Mouse (Mus musculus) T-helper 17 cell (primary cell): Measurements from ENCODE around the gene Sh2d4b.

ENCODE experiments used
- in situ Hi-C, 2 experiments: fragments of 300-600 bp; cut with MboI, MseI; formaldehyde crosslinking; loops; 1 replicate in 1 of 2; 2 replicates in 1 of 2; pipeline ENCODE4 v1.15.1; 2025; ENCODE audit warnings: high pct_unique_total_duplicates in 2 of 2

The Sh2d4b gene

GRCm38 (mm10) chr14:40893196-40893595 lies at the start of gene Sh2d4b:
Sh2d4b (minus strand) TSS chr14:40893266.
- in situ Hi-C loops: loop anchor here in 1 of 2 experiments (25.0 kb wide), 1 partner anchor 1356 kb away; no protein-coding TSS in a partner anchor

- in situ Hi-C loops: no loop called here
These were observed 49.4 kb upstream of the Sh2d4b start for GRCm38 (mm10) chr14:40942429-40942828.

DNA sequence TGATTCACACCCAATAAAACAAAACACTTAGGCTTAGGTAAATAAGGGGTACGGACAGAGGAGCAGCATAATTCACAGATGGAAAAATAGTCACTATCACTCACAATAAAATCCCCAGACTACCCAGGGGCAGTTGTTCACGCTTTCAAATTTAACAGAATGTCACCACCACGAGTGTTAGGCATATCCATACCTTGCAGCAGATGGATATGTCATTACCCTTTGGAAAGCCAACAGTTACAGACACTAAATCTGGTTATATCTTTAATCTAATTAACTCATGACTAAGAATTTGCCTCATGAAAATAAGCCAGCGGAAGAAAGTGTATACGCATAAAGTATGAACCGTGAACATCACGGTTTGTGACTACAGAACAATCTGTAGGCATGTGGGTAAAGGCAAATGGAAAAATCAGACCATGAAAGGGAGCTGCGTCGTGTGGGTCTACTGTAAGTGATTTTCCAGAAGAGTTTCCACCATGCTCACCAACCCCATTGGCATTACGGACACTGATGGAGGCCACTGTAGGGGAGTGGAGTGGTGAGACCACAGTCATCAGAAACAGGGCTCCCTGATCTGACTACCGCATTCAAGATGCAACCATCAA lies 45.4 kb upstream of the Sh2d4b start:
- in situ Hi-C loops: no loop called here

GRCm38 (mm10) chr14:40937052-40937451 lies 44.0 kb upstream of the Sh2d4b start:
- in situ Hi-C loops: no loop called here

GRCm38 (mm10) chr14:40935481-40935880 lies 42.4 kb upstream of the Sh2d4b start:
- in situ Hi-C loops: no loop called here

DNA sequence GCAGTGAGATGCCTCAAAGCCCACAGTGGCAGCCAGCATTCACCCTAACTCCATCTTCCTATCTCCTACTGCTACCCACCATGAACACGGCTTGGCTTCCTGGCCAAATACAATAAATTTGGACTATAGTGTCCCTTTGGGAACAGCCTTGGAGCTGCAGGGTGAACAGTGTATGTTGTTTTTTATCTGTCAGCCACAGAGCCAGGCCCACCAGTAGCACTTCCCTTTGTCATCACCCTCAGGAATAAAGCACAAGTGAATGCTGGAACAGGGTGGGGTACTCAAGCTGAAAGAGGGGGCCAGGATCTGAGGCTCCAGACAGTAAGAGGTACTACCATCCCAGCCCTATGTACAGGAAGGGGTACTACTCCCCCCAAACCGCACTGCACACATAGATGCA lies 42.0 kb upstream of the Sh2d4b start:
- in situ Hi-C loops: no loop called here

GRCm38 (mm10) chr14:40933328-40933727 lies 40.3 kb upstream of the Sh2d4b start:
- in situ Hi-C loops: no loop called here

DNA sequence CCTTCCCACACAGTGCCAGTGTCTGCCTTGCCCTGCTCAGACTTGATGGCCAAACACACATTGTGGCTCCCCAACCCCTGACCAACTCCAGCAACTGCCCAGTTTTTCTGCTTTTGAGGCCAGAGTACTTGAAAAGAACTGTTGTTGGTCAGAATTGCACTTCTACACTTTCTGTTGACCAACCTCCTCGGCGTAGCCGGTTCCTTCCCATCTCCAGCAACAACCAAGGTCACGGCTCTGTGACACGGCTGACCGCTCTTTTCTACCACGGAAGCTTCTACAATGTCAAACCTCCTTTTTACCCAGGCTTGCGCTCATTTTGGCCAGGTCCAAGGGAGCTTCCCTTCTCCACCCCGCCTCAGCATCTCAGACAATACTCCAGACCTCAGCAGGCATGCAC lies 39.2 kb upstream of the Sh2d4b start:
- in situ Hi-C loops: no loop called here

DNA sequence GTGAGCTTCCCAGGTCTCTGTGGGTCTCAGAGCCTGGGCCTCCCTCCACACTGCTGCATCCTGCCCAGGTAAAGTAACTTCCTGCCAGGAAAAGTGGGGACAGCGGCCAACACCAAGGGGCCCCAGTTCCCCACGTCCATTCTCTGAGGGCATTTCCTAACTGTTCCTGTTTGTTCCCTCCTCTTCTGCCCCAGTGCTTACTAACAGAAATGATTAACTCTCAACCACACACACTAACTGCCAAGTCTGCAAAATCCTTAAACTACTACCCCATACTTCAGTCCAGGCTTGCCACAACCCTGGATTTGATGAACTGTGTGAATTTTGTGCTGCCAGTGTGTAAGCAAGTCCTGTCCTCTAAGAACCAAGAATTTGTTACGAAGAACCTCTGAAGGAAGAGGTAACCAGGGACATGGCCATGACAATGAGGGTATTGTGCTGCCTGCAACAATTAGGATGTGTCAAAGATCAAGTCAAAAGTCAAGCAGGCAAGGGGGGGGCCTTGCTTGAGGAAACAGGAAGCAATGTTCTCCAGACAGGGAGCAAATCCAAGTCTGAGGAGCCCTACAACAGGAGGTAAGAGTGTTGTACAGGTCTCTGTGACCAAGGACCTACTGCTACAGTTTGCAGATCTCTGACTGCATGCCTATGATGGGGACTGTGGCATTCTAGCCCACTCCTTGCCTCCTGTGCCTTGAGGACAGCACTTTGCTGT lies 38.2 kb upstream of the Sh2d4b start:
- in situ Hi-C loops: no loop called here

GRCm38 (mm10) chr14:40929943-40930342 lies 36.9 kb upstream of the Sh2d4b start:
- in situ Hi-C loops: no loop called here

DNA sequence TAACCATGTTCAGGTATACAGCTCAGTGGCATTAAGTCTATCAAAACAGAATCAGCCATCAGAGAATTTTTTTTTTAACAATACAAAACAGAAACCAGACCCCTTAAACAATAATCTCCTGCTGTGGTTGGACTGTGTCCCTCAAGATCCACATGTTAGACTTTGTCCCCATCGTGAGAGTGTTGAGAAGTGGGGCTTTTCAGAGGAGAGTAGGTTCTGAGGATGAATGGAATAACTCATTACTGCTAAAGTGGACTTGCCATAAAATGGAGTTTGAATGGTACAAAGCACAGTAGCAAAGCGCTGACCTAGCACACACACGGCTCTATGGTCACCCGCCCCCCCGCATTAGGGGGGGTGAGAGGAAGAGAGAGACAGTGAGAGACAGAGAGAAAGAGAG lies 35.8 kb upstream of the Sh2d4b start:
- in situ Hi-C loops: no loop called here

DNA sequence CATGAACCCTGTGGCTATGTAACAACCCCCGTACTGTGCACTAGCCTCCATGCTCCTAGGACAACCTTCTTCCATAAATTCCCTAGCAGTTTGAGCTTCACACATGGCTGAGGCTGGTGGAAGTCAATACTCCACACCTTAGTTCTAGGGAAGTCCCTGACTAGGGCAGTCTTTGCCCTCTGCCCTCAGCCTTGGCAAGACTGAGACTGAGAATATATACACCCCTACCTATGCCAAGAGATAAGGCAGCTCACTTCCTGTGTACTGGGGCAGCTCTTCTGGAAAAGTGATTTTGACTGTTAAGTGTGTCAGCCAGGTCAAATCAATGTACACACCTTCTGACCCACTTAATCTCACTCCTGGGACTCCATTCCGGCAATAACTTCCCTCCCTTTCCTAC lies 34.0 kb upstream of the Sh2d4b start:
- in situ Hi-C loops: no loop called here

DNA sequence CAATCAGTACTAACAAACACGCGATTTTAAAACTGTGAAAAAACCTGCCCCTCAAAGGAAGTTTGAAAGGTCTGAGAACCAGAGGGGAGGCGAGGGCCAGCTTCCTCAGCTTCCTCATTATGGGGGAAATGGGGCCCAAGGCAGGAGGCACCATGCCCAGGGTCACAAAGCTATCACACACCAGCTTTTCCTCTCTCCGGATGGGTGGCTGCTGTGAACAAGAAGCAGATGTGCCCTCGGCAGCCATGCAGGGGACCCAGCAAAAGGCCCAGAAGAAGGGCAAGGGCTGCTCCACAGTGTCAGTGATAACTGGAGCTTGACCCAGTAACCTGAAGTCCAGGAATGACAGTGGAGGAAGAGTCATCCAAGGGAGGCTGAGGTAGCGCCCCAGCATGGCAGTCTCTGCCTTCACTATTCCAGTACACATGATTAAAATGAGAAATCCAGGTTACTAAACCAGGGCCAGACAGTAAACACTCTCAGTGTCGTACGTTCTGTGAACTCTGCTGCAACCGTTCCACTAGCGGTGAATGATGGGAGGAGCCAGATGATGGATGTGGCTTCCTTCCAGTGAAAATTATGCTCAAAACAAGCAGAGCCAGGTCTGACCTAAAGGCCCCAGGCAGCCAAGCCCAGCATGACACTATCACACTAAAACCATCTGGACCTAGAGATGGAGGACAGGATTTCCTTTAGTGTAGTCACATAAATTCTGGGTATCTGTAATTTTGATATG lies 31.5 kb upstream of the Sh2d4b start:
- in situ Hi-C loops: loop anchor here in 1 of 2 experiments (5.0 kb wide), 1 partner anchor 108 kb away; no protein-coding TSS in a partner anchor

DNA sequence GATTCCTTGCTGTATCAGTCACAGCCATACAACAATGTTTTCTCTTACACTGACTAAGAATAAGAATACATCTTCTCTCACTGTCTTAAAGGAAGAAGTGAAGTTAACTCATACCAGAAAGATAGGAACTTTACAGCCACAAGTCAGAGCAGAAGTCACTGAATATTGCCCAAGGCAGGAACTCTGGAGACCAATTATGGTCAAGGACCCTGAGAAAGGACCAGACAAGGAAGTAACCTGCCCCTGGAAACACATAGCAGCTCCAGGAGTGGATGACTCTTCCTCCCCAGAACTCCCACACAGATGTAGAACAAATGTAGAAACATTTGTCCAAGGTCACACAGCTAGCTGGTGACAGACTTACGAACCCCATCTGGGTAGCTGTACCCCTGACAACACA lies 28.2 kb upstream of the Sh2d4b start:
- in situ Hi-C loops: loop anchor here in 1 of 2 experiments (5.0 kb wide), 1 partner anchor 111 kb away; no protein-coding TSS in a partner anchor

DNA sequence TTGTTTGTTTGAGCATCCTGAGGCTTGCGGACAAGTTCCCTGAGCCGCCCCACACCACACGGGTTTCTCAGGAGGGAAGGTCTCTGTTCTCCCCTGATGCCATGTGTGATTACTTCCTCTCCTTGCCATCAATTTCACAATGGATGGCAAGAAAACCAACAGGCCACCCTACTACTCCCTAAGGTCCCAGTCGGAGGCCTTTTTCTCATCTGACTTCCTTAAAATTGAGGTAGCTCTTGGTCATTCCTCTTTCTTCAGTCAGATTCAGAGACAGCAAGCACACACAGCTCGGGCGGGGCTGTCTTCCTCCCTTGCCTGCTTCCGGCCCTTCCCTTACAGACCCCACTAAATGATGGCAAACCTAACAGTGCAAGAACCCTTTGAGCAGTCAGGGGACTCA lies 26.5 kb upstream of the Sh2d4b start:
- in situ Hi-C loops: loop anchor here in 1 of 2 experiments (5.0 kb wide), 1 partner anchor 108 kb away; no protein-coding TSS in a partner anchor

DNA sequence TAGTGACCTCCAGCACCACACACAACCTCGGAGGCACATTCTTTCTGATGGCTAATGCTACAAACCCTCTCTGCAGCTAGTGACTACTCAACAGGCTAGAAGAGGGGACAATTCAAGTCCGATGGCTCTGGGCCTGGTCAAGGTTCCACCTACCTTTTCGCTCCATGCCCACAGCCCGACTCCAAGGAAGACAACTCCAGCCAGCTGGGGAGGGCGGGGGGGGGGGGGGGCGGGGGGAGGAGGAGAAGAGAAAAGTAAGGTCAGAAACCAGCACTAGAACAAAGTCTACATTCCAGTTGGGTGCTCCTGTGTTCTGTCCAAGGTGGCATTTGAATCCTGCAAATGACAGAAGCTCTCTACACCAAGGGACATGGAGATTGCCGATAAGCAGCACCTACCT lies 25.4 kb upstream of the Sh2d4b start:
- in situ Hi-C loops: loop anchor here in 1 of 2 experiments (5.0 kb wide), 1 partner anchor 109 kb away; no protein-coding TSS in a partner anchor

GRCm38 (mm10) chr14:40917632-40918031 lies 24.6 kb upstream of the Sh2d4b start:
- in situ Hi-C loops: loop anchor here in 1 of 2 experiments (5.0 kb wide), 1 partner anchor 110 kb away; no protein-coding TSS in a partner anchor

DNA sequence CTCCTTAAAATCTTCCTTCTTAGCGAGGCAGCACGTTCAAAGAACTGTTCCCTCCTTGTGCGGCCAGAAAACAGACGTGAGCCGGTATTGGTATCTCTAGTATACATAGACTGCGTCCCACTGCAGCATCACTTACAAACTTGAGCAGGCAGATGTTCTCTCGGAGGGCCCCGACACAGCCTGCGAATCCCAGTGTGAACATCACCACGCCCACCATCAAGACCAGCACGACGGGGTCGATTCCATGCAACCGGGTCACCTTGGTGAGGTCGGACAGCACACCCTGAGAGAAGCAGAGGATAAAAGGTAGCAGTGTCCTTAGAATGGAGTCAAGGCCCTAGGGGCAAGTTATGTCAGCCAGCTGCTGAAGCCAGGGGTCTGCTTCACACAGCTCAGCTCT lies 23.6 kb upstream of the Sh2d4b start:
- in situ Hi-C loops: loop anchor here in 1 of 2 experiments (5.0 kb wide), 1 partner anchor 111 kb away; no protein-coding TSS in a partner anchor

DNA sequence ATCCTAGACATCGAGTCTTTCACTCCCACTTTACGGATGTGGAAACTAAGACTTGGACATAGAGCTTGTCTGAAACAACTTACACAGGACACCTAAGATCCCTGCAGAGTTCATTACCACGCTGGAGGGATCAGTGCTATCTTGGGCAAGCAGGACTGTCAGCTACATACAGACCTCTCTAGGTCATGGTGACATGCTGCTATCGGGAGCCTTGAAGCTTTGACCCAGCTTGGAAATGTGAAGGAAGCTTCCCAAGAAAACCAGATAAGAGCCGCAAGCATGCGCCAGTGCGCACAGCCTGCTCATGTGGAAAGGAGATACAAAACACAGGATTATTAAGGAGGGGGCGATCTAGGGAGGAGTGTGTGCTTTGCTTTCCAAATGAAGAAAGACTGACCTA lies 22.8 kb upstream of the Sh2d4b start:
- in situ Hi-C loops: loop anchor here in 1 of 2 experiments (5.0 kb wide), 1 partner anchor 111 kb away; no protein-coding TSS in a partner anchor

DNA sequence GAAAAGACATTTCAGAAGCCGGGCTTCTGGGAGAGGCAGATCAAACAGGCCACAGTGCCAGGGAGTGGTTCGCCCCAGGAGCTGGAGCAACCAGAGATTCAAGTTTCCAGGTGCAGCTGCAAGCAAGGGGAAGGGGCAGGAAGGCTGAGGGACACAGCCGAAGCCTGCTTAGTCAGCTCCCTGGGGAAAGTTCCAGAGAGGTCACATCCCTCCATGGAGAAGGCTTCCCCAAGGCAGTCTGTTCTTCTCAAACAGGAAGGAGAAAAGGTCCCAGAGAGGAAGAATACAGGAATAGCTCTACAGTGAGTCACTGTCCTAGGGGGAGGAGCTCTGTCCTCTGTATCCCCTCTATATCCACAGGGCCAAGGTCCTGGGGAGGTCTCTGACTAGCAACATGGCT lies 21.6 kb upstream of the Sh2d4b start:
- in situ Hi-C loops: loop anchor here (5.0 kb wide), 2 partner anchors 58 to 113 kb away; no protein-coding TSS in a partner anchor

DNA sequence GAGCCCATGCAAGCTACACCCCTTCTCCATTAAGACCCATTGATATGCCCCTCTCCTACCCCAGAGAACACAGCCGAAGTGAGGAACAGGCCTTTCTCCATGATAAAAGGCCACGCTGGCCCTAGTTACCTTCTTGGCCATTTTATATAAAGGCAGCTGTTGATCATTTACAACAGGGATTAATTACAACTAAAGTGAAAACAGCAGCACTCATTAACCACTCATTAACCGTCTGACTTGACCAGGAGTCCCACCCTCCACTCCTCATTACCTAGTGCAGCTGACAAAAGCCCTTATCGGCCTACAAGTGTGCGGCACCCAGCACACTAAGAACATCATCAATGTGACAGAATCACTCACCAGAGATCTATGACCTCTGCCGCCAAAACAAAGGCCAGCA lies 20.6 kb upstream of the Sh2d4b start:
- in situ Hi-C loops: loop anchor here (5.0 kb wide), 1 partner anchor 59 kb away; no protein-coding TSS in a partner anchor

DNA sequence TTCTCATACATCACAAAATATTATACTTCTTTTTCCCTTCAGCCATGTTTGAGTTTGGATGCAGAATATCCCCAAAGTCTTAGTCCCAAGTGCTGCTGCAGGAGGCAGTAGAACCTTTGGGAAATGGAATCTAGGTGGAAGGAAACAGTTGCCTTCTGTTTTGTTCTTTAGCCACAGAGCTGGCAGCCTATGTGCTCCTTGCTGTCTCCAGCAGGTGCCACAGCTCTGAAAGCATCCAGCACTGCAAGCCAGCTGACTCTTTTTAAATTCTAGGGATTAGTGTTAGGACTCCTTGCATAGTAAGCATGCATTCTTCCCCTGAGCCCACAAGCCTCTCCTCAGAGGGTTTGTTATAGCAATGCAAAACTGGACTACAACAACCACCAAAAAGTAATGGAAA lies 18.5 kb upstream of the Sh2d4b start:
- in situ Hi-C loops: loop anchor here (5.0 kb wide), 1 partner anchor 61 kb away; no protein-coding TSS in a partner anchor
